Mouse (Mus musculus): Measurements from ENCODE around the gene Mgat3. TPM values are rescaled to one million over a fixed set of nuclear protein-coding genes. Genes with fewer than 3 reads are reported as not detected.

The Mgat3 gene
- 1 to 10 TPM; 2.9 to 6.2 (median 4.5) TPM for total RNA-seq (2022)

DNA sequence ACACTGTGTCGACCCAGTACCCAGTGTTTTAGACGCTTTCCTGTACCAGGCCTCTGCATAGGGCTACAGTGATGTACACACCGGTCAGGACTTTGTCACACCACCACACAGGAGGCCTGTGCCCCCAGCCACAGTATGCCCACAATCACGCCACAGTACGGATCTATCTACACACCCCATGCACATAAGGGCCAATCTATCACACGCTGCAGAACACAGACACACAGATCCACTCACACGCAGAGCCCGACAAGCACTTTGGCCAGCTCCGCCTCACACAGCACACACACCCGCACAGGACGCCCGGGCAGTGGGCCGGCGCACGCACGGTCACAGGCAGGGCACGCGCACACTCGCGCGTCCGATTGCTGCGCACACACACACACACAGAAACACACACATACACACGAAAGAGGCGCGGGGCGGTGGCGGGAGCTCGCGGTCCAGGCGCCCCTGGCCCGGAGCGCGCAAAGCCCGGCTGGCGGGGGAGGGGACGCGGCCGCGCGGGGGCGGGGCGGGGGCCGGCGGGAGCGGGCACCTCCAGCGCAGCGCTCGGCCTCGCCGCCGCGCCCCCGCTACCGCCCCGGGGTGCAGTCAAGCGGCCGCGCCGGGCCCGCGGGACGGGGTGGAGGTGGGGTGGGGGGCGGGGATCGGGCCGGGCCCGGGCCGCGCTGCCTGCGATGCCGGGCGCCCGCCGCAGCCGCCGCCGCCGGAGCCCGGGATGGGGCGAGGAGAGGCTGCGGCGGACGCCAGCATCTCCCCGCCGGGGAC is at the start of gene Mgat3:
Gene Mgat3 (plus strand): TSS at position 721 of the 771 bp plus-strand sequence.
- DNase-seq (ENCODE audit: low spot score): no peak

DNA sequence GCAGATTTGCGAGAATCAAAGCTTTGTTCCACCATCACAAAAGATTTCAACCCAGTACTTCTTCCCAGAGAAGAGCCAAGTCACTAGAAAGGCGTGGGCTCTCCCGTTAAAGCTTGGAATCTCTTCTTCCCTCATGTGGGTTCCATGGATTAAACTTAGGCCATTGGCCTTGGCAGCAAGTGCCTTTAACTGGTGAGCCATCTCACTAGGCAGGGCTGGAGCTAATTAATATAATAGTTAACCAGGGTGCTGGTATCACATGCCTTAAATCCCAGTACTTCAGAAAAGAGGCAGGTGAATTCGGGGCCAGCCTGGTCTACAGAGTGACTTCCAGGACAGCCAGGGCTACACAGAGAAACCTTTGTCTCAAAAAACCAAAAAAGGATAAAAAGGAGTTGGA is 48.9 kb upstream of the Mgat3 start:
- no peak for DNase-seq (ENCODE audit: low spot score)

DNA sequence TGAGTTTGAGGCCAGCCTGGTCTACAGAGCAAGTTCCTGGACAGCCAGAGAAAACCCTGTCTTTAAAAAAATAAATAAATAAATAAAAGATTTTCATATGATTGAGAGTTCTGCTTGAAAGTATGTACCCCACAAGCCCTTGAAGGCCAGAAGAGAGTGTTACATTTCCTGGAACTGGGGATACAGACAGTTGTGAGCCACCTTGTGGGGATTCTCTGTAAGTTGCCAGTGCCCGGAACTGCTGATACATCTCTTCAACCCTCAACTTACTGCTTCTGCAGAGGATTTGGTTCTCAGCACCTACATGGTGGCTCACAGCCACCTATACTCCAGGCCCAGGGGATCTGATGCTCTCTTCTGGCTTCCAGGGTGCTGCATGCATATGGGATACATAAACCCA is 46.3 kb upstream of the Mgat3 start:
- DNase-seq (ENCODE audit: low spot score): no peak

DNA sequence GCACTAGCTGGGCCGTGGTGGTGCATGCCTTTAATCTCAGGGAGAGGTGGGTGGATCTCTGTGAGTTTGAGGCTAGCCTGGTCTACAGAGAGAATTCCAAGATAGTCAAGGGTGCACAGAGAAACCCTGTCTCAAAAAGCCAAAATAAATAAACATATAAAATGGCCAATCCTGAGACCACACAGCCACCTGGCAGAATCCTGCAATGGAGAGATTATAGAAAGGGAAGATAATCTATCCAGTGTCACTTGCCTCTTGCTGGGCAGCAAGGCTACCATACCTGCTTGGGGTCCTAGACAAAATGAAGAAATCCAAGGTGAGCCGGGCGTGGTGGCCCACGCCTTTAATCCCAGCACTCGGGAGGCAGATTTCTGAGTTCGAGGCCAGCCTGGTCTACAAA is 43.5 kb upstream of the Mgat3 start:
- DNase-seq (ENCODE audit: low spot score): no peak

DNA sequence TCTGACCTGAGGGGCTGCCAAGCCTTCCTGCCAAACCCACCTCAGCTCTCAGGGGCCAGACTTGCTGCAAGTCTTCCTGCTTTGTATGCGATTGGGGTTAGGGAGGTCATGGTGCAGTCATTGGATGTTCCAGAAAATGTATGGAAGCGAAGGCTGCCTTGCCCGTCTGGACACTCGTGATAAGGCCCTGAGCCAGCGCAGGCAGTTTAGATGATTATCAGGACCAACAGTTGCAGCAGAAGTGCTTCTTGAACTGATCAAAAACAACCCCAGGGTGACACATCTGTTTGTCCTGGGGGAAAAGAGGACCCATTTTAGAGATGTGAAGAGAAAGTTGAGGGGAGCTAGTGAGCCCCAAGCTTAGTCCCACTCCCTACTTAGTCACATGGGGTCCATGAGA is 42.8 kb upstream of the Mgat3 start:
- DNase-seq (ENCODE audit: low spot score): no peak

DNA sequence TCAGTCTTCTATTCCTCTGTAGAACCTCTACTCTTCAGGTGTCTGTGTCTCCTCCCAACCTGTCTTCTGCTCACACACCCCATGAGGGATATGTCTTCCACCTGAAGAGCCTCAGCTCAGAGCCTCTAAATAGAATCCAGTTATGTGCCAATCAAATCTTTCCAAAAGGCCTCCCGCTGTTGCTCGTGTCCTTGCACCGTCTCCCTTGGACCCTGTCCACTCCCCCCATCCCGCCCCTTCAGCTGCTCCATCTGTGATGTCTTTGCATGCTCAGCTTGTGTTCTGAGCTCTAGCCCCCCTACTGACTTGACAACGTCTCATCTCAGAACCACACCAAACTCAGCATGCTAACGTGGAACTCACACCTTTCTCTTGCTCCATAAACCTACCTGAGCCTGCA is 42.1 kb upstream of the Mgat3 start:
- DNase-seq (ENCODE audit: low spot score): no peak

DNA sequence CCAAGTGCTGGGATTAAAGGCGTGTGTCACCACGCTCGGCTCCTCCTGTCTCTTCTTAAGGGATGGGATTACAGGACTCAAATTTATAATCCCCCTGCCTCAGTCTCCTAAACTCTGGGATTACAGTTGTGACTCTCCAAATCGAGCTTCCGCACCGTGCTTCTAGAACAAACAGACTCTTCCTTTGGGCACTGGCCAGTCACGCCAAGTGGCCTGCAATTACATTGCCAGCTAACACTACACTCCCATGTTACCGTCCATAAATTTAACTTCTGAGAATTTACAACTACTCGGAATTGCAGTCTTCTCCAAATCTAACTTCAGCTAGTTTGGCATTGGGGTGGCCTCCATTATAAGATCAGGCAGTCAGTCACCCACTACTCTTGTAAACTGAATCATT is 41.1 kb upstream of the Mgat3 start:
- DNase-seq (ENCODE audit: low spot score): no peak

DNA sequence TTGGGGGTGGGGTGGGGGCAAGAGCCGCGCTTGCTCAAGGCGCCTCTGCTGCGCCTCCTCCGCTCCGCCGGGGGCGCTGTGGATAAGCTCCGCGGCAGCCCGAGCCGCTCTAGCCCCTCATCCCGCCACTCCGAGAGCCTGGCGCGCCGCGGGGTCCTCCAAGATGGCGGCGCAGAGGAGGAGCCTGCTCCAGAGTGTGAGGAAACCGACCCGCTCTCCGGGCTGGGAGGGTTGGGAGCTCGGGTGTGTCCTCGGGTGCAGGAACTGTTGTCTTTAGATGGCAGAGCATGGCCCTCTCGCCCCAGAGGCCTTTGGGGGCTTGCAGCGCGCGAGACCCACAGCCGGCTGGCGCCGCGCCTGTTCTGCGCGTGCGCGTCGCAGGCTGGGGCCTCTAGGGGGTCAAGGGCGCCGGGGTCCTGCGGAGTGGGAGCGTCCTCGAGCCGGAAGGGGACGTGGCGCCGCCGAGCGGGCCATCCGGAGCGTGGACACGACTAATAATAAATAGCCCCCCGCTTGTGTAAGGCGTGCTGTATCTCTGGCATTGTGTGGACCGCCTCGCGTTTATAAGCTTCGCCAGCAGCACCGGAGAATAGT is 40.4 kb upstream of the Mgat3 start, which contains the start of gene Tab1:
Gene Tab1 (plus strand): TSS at position 135 of the 594 bp plus-strand sequence.
- peak; percentile 86 for DNase-seq (ENCODE audit: low spot score)

DNA sequence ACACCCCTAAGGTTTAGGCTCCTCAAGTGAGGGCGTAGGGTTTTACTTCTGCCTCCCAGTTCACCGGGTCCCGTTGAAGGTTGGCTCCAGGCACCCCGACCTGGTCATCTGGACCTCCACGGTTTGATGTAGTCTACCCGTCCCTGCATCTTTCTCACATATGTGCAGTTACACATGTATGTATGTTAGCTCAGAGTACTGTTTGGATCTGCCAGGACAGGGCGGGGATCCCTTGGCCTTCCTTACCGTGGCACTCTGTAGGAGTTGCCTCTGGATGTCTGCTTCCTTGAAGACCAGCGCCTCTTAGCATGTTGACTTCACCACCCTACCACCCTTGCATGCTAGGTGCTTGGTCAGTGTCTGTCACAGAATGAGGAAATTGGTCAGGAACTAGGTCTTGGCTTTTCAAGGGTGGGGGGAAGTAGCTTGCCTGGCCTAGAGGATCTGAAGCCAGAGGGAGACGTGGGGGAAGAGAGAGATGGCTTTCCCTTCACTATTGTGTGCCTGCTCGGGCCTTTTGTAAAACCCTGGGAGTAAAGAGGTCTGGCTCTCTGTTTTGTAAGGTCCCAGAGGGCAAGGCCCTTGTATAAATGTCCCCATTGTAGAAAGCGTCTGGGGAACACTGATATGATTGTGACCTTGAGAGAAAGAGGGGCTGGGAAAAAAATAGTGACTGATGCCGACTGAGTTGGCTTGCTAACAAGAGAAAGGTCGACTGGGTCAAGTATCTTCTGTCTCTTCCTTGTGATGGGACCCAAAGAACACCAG is 39.7 kb upstream of the Mgat3 start:
- peak; percentile 38 for DNase-seq (ENCODE audit: low spot score)

DNA sequence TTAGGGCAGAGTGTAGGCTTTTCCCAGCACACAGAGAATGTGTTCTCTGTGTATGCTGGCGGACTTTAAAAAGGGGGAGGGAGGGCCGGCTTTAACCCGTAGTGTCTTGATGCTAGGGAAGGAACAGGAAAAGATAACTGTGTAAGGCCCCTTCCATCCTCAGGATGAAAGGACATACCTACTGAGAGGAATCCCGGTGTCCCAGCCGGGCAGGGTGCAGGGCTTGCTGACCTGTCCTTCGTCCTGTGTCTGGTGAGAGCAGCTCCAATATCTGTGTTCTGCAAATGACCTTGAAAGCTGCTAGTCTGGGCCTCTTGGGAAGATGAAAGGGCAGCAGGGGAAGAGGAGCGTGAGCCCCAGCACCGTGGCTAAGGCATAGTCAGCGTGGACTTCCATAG is 39.1 kb upstream of the Mgat3 start:
- no peak for DNase-seq (ENCODE audit: low spot score)

DNA sequence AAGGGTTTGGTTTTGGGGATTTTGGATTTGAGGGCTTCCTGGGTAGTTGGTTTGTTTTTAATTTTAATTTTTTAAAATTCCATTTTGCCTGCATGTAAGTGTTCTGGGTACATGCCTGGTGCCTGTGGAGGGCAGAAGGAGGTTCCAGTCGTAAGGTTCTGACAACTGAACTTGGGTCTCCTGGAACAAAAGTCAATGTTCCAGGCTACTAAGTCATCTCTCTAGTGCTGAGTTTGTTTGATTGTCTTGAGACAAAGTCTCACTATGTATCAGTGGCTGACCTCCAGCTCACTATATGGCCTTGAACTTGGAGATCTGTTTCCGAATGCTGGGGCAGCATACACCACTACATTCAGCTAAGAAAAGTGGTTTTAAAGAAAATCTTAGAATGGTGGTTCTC is 38.0 kb upstream of the Mgat3 start:
- no peak for DNase-seq (ENCODE audit: low spot score)

DNA sequence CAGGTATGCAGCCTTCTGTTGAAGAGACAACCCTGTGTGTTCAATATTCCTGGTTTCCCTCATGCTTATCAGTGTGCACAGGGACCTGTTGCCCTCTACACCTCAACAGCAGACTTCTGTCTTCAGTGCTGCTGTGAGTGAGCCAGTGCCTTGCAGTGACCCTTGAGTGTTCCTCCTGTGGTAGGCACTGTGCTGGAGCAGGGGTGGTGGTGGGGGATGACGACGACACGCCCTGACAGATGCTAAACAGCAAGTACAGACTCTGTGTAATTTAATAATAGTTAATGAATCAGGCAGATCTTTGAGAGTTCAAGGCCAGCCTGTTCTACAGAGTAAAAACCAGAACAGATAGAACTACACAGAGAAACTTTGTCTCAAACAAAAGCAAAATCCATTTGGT is 36.9 kb upstream of the Mgat3 start:
- no peak for DNase-seq (ENCODE audit: low spot score)

DNA sequence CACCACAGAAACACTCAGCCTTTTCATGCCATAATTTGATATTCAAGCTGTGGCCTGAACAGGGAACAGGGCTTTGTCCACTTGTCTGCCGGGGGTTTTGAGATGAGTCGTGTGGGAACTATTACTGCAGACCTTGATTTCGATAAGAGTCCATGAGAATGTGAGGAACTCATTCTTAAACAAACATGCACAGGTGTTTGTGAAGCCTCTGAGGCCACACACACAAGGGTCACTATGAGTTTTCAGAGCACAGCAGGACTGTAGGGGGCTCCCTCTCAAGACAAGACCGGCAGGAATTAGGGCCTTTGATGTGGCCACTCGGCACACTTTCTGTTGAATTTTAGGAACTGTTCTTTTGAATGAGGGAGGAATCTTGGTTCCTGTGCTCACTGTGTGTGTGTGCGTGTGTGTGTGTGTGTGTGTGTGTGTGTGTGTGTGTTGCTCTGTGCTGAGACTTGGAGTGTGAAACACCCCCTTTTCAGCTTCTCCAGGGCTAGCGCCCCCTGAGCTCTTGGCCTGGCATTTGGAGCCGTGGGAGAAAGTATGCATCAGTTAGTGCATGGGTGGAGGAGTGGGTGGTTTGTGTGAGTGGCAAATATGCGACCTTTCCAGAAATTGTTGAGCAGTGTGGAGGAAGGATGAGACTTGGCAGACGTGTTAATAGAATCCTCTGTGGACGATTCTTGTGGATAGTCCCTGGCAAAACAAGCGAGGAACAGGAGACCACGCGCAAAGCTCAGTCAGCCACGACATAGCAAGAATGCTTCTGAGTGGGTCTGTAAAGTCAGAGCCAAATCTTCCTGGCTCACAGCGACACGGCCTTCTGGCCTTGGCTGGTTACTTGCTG is 35.4 kb upstream of the Mgat3 start:
- no peak for DNase-seq (ENCODE audit: low spot score)

DNA sequence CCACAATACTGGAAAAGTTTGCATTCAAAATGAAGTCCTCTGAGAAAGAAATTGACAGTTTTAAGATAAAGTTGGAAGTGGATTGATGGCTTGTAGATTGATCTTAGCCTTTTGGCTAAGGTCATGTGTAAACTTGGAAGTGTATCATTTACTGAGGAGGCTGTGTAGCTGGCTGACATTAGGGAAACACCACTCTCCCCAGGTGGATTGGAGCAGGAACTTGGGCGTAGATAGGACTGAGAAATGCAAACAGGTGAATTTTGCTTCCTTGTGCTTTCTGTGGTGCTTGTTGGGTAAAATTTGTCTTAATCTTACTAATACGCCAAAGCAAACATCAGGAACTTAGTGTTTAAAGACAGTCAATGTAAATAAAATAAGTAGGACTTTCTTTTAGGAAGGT is 33.2 kb upstream of the Mgat3 start:
- no peak for DNase-seq (ENCODE audit: low spot score)

DNA sequence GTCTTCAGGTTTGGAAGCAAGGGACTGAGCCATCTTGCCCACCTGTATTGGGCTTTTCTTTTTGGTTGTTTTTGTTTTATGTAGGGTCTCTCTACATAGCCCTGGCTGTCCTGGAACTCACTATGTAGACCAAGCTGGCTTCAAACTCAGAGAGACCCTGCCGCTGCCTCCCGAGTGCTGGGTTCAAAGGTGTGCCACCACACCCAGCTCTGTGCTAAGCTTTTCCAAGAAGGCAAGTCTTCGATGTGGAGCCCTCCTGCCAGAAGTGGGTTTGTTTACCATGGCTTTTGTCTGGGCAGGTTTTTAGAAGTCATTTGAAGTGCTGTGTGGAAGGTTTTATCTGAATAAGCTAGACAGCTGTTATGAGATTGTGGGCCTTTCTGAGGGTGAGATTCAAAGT is 32.6 kb upstream of the Mgat3 start:
- DNase-seq (ENCODE audit: low spot score): no peak

DNA sequence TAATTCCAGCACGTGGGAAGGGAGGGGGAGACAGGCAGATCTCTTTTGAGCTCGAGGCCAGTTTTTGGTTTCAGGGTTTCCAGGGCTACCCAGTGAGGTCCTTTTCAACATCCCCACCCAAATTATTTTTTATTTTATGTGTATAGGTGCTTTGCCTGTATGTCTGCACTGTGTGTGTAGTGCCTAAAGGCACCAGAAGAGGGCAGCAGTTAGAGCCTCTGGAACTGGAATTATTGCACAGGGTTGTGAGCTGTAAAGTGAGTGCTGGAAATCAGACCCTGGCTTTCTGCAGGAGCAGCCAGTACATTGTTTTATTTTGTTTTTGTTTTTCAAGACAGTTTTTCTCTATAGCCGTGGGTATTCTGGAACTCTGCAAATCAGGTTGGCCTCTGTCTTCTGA is 31.4 kb upstream of the Mgat3 start:
- no peak for DNase-seq (ENCODE audit: low spot score)

DNA sequence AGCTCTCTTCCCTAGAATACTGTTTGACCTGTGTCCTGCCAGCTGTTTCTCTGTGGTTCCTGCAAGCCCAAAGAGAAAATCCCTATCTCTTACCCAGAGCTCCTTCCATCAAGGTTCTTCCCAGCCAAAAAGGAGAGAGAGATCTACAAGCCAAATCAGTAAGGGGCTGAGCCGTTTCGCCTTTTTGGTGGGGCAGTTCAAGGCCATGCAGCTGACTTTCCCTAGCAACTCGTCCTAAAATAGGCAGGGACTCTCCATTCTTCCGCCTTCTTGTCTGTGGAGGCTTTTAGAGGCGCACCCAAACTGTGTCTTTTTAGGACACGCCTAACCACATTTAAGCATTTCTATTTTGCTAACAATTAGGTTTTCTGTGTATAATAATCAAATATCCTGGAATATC is 29.8 kb upstream of the Mgat3 start:
- no peak for DNase-seq (ENCODE audit: low spot score)

DNA sequence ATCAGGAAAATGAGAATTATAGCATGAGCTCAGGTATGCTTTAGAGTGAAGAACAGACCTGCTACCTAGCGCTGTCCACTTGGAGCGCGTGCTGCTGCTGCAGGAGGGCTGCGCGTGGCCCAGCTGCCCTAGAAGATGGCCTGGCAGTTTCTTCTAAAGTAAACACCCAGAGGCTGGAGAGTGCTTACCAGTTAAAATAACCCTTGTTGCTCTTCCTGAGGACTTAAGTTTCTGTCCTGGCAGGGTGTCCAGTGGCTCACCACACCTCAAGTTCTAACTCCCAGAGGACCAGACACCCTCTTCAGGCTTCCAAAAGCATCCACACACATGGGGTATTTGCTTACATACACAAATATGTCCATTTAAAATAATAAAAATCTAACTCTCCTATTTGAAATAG is 28.1 kb upstream of the Mgat3 start:
- no peak for DNase-seq (ENCODE audit: low spot score)

DNA sequence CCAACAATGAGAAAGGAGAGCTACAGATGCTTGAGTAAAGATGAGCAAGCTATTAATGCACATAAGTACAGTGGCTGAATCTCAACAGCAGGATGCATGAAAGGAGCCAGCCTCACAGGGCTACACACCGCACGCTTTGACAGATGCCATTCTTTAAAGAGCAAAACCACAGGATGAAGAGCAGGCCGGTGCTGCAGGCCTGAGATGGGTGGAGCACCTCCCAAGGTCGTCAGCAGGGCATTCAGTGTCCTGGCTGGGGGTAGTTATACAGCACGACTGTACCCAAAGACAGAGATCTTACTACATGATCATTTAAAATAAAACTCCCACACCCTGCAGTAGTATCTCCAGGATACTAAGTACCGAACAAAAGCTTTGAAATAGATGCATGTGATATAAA is 27.4 kb upstream of the Mgat3 start:
- DNase-seq (ENCODE audit: low spot score): no peak

DNA sequence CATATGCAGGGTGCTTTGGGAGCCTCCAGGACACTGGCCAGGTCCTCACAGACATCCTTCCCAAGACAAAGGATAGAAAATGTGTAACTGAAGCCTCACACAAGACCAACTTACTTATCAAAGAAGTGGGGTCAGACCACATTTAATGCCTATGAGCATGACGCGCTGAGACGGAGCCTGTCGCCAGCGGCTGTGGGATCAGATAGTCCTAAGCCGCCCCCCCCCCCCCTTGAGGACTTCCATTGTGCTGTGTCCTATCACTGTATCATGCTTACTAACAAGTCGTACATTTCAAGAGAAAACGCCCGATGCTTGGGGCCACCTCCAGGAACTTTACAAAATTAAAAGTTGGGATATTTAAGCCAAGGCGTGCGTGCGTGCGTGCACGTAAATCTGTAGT is 26.4 kb upstream of the Mgat3 start:
- DNase-seq (ENCODE audit: low spot score): no peak

DNA sequence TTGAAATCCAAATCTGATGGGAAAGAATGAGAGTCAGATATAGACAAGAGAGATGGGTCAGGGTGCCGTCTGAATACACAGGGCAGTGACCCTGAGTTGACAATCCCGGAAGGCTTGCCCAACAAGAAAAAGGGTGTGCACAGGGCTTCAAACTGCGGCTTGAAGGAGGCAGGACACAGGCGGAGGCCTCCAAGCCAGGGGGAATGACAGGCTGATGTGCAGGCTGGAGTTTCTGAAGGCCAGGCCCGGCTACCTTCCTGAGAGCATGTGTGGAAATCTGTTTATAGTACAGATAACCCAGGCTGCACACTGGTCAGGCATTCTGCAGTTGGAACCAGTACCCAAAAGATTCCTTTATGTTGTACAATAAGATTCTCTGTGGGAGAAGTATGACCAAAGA is 26.0 kb upstream of the Mgat3 start:
- DNase-seq (ENCODE audit: low spot score): no peak

DNA sequence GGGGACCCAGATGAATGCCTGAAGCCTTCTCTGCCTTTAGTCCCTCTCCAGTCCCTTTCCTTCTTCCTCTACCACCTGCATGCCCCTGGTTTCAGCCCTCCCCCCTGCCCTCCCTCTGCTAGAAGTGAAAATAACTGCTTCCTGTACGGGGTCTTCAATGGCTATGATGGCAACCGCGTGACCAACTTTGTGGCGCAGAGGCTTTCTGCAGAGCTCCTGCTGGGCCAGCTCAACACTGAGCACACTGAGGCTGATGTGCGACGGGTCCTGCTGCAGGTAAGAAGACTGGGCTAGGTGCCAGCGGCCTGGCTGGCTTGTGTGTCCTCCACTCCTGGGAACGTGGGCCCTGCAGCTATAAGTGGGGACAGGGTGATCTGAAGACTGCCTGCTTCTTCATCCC is 25.0 kb upstream of the Mgat3 start:
- no peak for DNase-seq (ENCODE audit: low spot score)

Data from heart, adult 8-10 months (tissue).